Mouse (Mus musculus) myocyte (in vitro differentiated cells): ENCODE results near the gene Ube2j2.

Experiments
- E2F4 ChIP-seq: IDR thresholded peaks from one replicate; pipeline ENCODE4 v1.6.1; 2011; ENCODE audit warnings: mild to moderate bottlenecking, control low read depth, moderate library complexity; ENCODE audit not compliant: insufficient read depth
- MAX ChIP-seq: IDR thresholded peaks from one replicate; pipeline ENCODE4 v1.6.1; 2011; ENCODE audit warnings: low read depth, mild to moderate bottlenecking, control low read depth
- POLR2A ChIP-seq: IDR thresholded peaks from one replicate; pipeline ENCODE4 v1.6.1; 2011; ENCODE audit warnings: low read depth, mild to moderate bottlenecking, control low read depth, moderate library complexity; ENCODE audit not compliant: insufficient read length
- POLR2AphosphoS2 ChIP-seq: IDR thresholded peaks from one replicate; pipeline ENCODE4 v1.6.1; 2011; ENCODE audit warnings: low read depth, control low read depth; ENCODE audit not compliant: insufficient read length
- TCF12 ChIP-seq: IDR thresholded peaks from one replicate; pipeline ENCODE4 v1.6.1; 2011; ENCODE audit warnings: mild to moderate bottlenecking, control low read depth; ENCODE audit not compliant: poor library complexity, insufficient read depth, severe bottlenecking
- TCF3 ChIP-seq: IDR thresholded peaks from one replicate; pipeline ENCODE4 v1.6.1; 2011; ENCODE audit warnings: low read depth, control low read depth; ENCODE audit not compliant: insufficient read length
- USF1 ChIP-seq: IDR thresholded peaks from one replicate; pipeline ENCODE4 v1.6.1; 2011; ENCODE audit warnings: low read depth, mild to moderate bottlenecking, control low read depth, moderate library complexity

- TF ChIP-seq POLR2AphosphoS2 (no peak), TCF3 (no peak), POLR2A (no peak), MAX (no peak), E2F4 (no peak), TCF12 (no peak), USF1 (no peak)
Measured at GRCm38 (mm10) chr4:155906125-155906524, 37.5 kb upstream of the Ube2j2 start.
